Mouse (Mus musculus) neural tube, embryonic 14.5 days (tissue): ENCODE results near the gene Fbn1. TPM values are rescaled to one million over a fixed set of nuclear protein-coding genes. Genes with fewer than 3 reads are reported as not detected.

ENCODE experiments used
- ATAC-seq: fragments of 200-750 bp; cut with Nextera tagmentation; 2 replicates; pipeline ENCODE4 v1.8.0; 2017; ENCODE audit warnings: low read depth, mild to moderate bottlenecking, moderate TSS enrichment, moderate library complexity
- H3K27ac ChIP-seq: fragments of 300-500 bp; sonication (generic); 2 replicates; pipeline ENCODE4 v1.5.1; 2014; ENCODE audit warnings: low read depth, mild to moderate bottlenecking, control low read depth, low read length, moderate library complexity, mixed read lengths
- H3K27me3 ChIP-seq: fragments of 300-500 bp; sonication (generic); 2 replicates; pipeline ENCODE4 v1.6.1; 2014; ENCODE audit warnings: low read length; ENCODE audit not compliant: control insufficient read depth, insufficient read depth
- H3K36me3 ChIP-seq: fragments of 300-500 bp; sonication (generic); 2 replicates; pipeline ENCODE4 v1.6.1; 2014; ENCODE audit warnings: low read length, mixed read lengths; ENCODE audit not compliant: control insufficient read depth, insufficient read depth
- H3K4me1 ChIP-seq: fragments of 300-500 bp; sonication (generic); 2 replicates; pipeline ENCODE4 v1.6.1; 2014; ENCODE audit warnings: low read length; ENCODE audit not compliant: control insufficient read depth, insufficient read depth
- H3K4me2 ChIP-seq: fragments of 300-500 bp; sonication (generic); 2 replicates; pipeline ENCODE4 v1.6.1; 2014; ENCODE audit warnings: mild to moderate bottlenecking, low read depth, low read length, control low read depth
- H3K4me3 ChIP-seq: fragments of 300-500 bp; sonication (generic); 2 replicates; pipeline ENCODE4 v1.5.1; 2014; ENCODE audit warnings: low read depth, low read length, control low read depth, mixed read lengths
- H3K9ac ChIP-seq: fragments of 300-500 bp; sonication (generic); replicated peaks from 2 replicates; pipeline ENCODE4 v1.6.1; 2014; ENCODE audit warnings: low read depth, mild to moderate bottlenecking, control low read depth, low read length, mixed read lengths
- H3K9me3 ChIP-seq: fragments of 300-500 bp; sonication (generic); 2 replicates; pipeline ENCODE4 v1.6.1; 2016; ENCODE audit warnings: low read length; ENCODE audit not compliant: control insufficient read depth
- WGBS: fragments of 180-500 bp; shearing (Covaris S2); extraction: QIAGEN DNeasy Blood & Tissue Kit; methylation state at CpG from one replicate; pipeline ENCODE4 v1.1.7; 2014; 5-methylcytosine and 5-hydroxymethylcytosine counted together
- polyA plus RNA-seq: library from polyadenylated mRNA; unstranded; fragments of >200 nt; fragmentation: Nextera tagmentation; extraction: Ambion mirVana; gene quantifications from 2 replicates; pipeline ENCODE4 v1.2.1, GENCODE M21; 2014

Fbn1 gene
- polyA plus RNA-seq, 1 experiment from 2014 or later: 1.8 TPM

DNA sequence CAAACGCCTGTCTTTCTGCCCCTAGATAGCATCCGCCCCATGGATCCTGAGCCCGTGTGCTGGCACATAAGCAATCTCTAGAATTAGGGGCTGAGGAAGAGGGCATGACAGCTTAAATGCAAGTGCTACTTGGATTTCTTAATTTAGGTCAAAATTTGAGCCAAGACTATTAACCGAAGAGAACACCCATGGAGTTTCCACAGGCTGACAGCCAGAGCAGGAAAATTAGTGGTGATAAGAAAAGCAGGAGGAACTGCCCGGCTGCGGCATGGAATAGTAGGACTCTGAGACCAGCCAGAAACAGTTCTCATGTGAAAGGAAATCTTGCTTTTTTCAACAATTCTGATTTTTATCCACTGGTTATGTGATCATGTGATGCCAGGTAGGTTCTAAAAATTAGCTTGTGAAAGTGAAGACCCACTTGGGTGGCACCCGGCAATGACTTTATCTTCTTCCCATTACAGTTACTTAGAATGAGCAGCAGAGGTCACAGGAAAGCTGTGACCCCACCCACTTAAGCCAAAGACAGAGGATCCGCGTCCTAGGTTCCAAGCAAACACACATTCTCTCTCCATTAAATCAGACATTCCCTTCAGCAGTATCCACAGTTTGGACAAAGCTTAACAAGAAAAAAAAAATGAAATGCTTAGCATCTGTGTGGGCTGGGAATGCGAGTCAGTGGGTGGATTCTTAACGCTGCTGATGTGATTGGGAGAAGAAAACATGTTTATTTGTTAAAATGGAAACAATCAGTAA lies 152.4 kb downstream of the Fbn1 start:
- no peak for ATAC-seq
- H3K4me2 ChIP-seq: no peak overlapping the region
- no peaks in the 10 kb centered on the region for H3K27me3 ChIP-seq

DNA sequence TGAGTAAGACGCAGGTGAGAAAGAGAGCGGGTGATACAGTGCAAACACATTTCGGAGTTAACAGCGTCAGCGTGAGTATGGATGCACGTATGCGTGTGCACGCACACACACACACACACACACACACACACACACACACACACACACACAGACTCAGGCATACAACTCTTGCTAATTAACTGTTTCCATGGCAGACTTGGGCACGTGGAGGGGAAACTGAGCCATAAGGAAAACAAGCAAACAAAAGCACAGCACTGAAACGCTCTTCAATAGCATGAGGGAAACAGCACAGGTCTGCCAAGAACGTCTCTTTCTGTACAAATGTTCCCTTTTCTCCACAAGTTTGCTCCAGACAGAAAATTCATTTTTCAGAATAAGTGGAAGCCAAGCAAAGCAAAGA lies 153.2 kb downstream of the Fbn1 start:
- H3K9ac ChIP-seq: no peak overlapping the region
- 86% methylated on average over 11 of the region's 11 CpGs for WGBS
- ATAC-seq: no peak
- no peak overlapping the region for H3K4me3 ChIP-seq
- H3K27me3 ChIP-seq: no peaks in the 10 kb centered on the region
- no peak overlapping the region for H3K4me2 ChIP-seq
- no peaks in the 10 kb centered on the region for H3K36me3 ChIP-seq
- H3K27ac ChIP-seq: no peak overlapping the region
- H3K9me3 ChIP-seq: no peaks in the 10 kb centered on the region
- H3K4me1 ChIP-seq: no peaks in the 10 kb centered on the region

More for the DNA sequence above, 152.4 kb downstream of the Fbn1 start:
- Histone ChIP-seq H3K9ac (no peak overlapping the region), H3K4me3 (no peak overlapping the region), H3K36me3 (no peaks in the 10 kb centered on the region), H3K4me1 (no peaks in the 10 kb centered on the region), H3K27ac (no peak overlapping the region), H3K9me3 (no peaks in the 10 kb centered on the region)
- WGBS: 77% methylated on average over 11 of the region's 11 CpGs

GRCm38 (mm10) chr2:125349144-125349543 lies 158.6 kb downstream of the Fbn1 start:
- no peaks in the 10 kb centered on the region for H3K9me3 ChIP-seq
- H3K9ac ChIP-seq: no peak overlapping the region
- H3K36me3 ChIP-seq: no peaks in the 10 kb centered on the region
- H3K27ac ChIP-seq: no peak overlapping the region
- no peak overlapping the region for H3K4me2 ChIP-seq
- H3K4me1 ChIP-seq: no peaks in the 10 kb centered on the region
- H3K4me3 ChIP-seq: no peak overlapping the region
- no peaks in the 10 kb centered on the region for H3K27me3 ChIP-seq
- no peak for ATAC-seq
- WGBS: 90% methylated on average over 5 of the region's 5 CpGs

DNA sequence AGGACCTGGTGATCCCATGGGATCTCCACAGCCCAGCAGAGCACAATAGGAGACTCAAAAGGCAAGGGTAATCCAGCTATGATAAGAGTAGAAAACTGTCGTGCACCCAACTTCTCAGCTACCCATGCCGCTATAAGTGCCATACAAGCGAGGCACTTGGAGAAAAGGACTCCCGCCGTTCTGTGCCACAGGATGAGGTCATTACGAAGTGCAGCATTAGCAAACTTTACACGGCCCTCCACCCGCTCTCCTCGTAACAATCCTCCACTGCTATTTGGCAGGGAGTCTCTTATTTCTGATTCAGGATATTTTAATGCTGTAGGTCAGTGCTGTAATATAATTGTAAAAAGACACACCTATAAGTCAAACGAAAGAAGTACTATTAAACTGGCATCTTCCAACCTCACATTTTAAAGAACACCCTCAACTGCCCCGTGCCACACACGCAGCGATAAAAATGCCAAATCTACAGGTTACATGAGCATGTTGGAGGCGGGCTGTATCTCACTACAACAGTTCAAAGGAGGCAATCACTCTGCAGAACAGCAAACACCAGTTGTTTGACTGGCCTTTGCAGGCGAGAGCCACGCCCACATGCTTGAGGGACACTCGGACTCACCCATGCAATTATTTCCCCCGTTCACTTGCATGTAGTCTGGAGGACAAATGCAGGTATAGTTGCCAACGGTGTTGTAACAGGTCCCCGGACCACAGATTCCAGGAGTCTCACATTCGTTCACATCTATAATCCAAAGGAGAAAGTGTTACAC lies 165.4 kb downstream of the Fbn1 start:
- no peak overlapping the region for H3K4me3 ChIP-seq
- no peaks in the 10 kb centered on the region for H3K36me3 ChIP-seq
- H3K27me3 ChIP-seq: no peaks in the 10 kb centered on the region
- H3K4me1 ChIP-seq: no peaks in the 10 kb centered on the region
- no peak overlapping the region for H3K27ac ChIP-seq
- no peak overlapping the region for H3K9ac ChIP-seq
- no peaks in the 10 kb centered on the region for H3K9me3 ChIP-seq
- ATAC-seq: no peak
- 91% methylated on average over 21 of the region's 21 CpGs for WGBS
- H3K4me2 ChIP-seq: no peak overlapping the region

DNA sequence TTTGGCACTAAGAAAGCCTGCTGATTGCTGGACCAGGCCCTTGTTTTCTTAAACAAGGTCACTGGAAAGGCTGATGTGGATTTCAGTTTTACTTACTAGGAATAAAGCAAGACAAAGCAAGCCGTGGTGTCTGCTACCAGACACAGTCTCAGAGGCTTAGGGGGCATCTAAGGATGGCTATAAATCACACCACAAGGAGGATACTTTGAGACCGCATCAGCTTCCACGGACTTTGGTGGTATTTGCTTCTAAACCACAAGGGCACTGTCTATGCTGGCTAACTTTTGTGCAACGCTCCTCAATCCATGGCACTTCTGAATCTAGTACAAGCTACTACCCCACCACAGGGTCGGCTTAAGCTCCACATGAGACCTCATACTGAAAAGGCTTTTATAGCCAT lies 167.4 kb downstream of the Fbn1 start:
- no peaks in the 10 kb centered on the region for H3K27me3 ChIP-seq
- H3K27ac ChIP-seq: no peak overlapping the region
- H3K4me1 ChIP-seq: no peaks in the 10 kb centered on the region
- H3K36me3 ChIP-seq: no peaks in the 10 kb centered on the region
- ATAC-seq: no peak
- no peak overlapping the region for H3K9ac ChIP-seq
- no peak overlapping the region for H3K4me3 ChIP-seq
- H3K9me3 ChIP-seq: no peaks in the 10 kb centered on the region
- no peak overlapping the region for H3K4me2 ChIP-seq
- WGBS: 51% methylated on average over 5 of the region's 5 CpGs

GRCm38 (mm10) chr2:125337239-125337638 lies 170.6 kb downstream of the Fbn1 start:
- Histone ChIP-seq H3K36me3 (no peaks in the 10 kb centered on the region), H3K27ac (no peak overlapping the region), H3K9ac (no peak overlapping the region), H3K4me2 (no peak overlapping the region), H3K4me3 (no peak overlapping the region), H3K4me1 (no peaks in the 10 kb centered on the region), H3K27me3 (no peaks in the 10 kb centered on the region), H3K9me3 (no peaks in the 10 kb centered on the region)
- 91% methylated on average over 3 of the region's 3 CpGs for WGBS
- ATAC-seq: no peak

GRCm38 (mm10) chr2:125335206-125335605 lies 172.6 kb downstream of the Fbn1 start:
- Histone ChIP-seq H3K4me1 (no peaks in the 10 kb centered on the region), H3K27ac (no peak overlapping the region), H3K9ac (no peak overlapping the region), H3K4me2 (no peak overlapping the region), H3K36me3 (no peaks in the 10 kb centered on the region), H3K27me3 (no peaks in the 10 kb centered on the region), H3K4me3 (no peak overlapping the region), H3K9me3 (no peaks in the 10 kb centered on the region)
- no peak for ATAC-seq
- WGBS: 96% methylated on average over 11 of the region's 11 CpGs

DNA sequence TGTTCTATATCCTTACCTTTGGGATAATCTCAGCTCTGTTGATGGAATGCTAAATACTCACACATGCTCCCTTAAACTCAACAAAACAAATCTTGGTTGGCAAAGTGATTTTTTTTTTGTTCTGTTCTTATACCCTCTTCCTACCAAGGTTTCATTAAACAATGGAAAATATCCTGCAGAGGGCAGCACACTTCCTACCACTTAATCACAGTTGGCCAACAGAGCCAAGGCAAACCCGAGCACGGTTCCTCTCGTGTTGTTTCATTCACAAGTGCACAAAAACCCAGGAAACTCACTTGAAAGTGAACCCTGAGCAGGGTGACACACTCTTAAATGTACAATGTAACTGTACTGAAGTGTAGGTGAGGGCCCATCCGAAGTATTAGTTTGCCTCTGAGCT lies 173.6 kb downstream of the Fbn1 start:
- H3K36me3 ChIP-seq: no peaks in the 10 kb centered on the region
- no peaks in the 10 kb centered on the region for H3K9me3 ChIP-seq
- H3K27ac ChIP-seq: no peak overlapping the region
- no peak overlapping the region for H3K4me2 ChIP-seq
- 83% methylated on average over 4 of the region's 4 CpGs for WGBS
- H3K27me3 ChIP-seq: no peaks in the 10 kb centered on the region
- no peak overlapping the region for H3K9ac ChIP-seq
- ATAC-seq: no peak
- no peaks in the 10 kb centered on the region for H3K4me1 ChIP-seq
- no peak overlapping the region for H3K4me3 ChIP-seq

DNA sequence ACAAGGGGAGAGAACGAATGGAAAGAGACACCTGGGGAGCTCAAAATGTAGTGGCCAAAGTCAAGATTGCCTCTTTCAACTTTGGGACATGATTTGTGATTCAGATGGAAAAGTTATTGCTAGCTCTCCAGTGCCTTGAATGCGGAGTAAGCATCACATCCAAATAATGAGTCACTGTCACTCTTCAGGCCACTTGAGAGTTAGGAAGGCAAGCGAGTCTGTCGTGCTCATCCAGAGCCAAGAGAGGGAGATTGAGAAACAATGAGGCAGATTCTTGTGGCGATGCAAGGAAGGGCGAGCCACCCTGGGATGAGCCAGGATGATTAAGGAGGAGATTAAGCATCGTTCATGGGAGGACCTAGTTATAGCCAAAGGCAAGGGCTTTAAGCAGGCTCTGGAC lies 176.2 kb downstream of the Fbn1 start:
- Histone ChIP-seq H3K27me3 (no peaks in the 10 kb centered on the region), H3K27ac (no peak overlapping the region), H3K36me3 (no peaks in the 10 kb centered on the region), H3K4me3 (no peak overlapping the region), H3K9me3 (no peaks in the 10 kb centered on the region), H3K4me1 (no peaks in the 10 kb centered on the region), H3K4me2 (no peak overlapping the region), H3K9ac (no peak overlapping the region)
- 92% methylated on average over 7 of the region's 7 CpGs for WGBS
- ATAC-seq: no peak
